Mouse (Mus musculus) G1E-ER4 (cell line): ENCODE results near the gene Tmem179. TPM values are rescaled to one million over a fixed set of nuclear protein-coding genes. Genes with fewer than 3 reads are reported as not detected.

Experiments
- GATA1 ChIP-seq: IDR thresholded peaks from one replicate; pipeline ENCODE4 v1.8.0; 2012; ENCODE audit warnings: low read length, inconsistent platforms
- polyA plus RNA-seq: library from polyadenylated mRNA; stranded (reverse); fragments of >175 nt; gene quantifications from 2 replicates; pipeline ENCODE4 v1.2.3, GENCODE M21; 2012

Tmem179 gene
- polyA plus RNA-seq, 1 experiment, result not detected

- no peak for TF ChIP-seq GATA1
Measured at GRCm38 (mm10) chr12:112542920-112543300, 26.4 kb upstream of the Tmem179 start.

- no peak for TF ChIP-seq GATA1
Measured at GRCm38 (mm10) chr12:112542257-112542919, 25.8 kb upstream of the Tmem179 start.

GRCm38 (mm10) chr12:112541483-112542091 is 25.0 kb upstream of the Tmem179 start:
- no peak for TF ChIP-seq GATA1

- TF ChIP-seq GATA1, result no peak
Measured at GRCm38 (mm10) chr12:112540321-112540720, 23.8 kb upstream of the Tmem179 start.

- TF ChIP-seq GATA1, result no peak
Measured at GRCm38 (mm10) chr12:112539466-112539965, 23.0 kb upstream of the Tmem179 start.

GRCm38 (mm10) chr12:112538356-112538755 is 21.8 kb upstream of the Tmem179 start:
- TF ChIP-seq GATA1, result no peak

- TF ChIP-seq GATA1, result no peak
Measured at GRCm38 (mm10) chr12:112537233-112537632, 20.7 kb upstream of the Tmem179 start.

- TF ChIP-seq GATA1, result no peak
Measured at GRCm38 (mm10) chr12:112533758-112534157, 17.2 kb upstream of the Tmem179 start.

GRCm38 (mm10) chr12:112518105-112518504 is 1.6 kb upstream of the Tmem179 start:
- no peak for TF ChIP-seq GATA1

- TF ChIP-seq GATA1, result no peak
Measured at GRCm38 (mm10) chr12:112514897-112515296, 1.6 kb downstream of the Tmem179 start.

GRCm38 (mm10) chr12:112510733-112511372 is 5.7 kb downstream of the Tmem179 start:
- no peak for TF ChIP-seq GATA1

GRCm38 (mm10) chr12:112510365-112510732 is 6.2 kb downstream of the Tmem179 start:
- no peak for TF ChIP-seq GATA1

GRCm38 (mm10) chr12:112507984-112508383 is 8.6 kb downstream of the Tmem179 start:
- TF ChIP-seq GATA1, result no peak

GRCm38 (mm10) chr12:112507264-112507663 is 9.3 kb downstream of the Tmem179 start:
- no peak for TF ChIP-seq GATA1

- no peak for TF ChIP-seq GATA1
Measured at GRCm38 (mm10) chr12:112506267-112506666, 10.3 kb downstream of the Tmem179 start.

GRCm38 (mm10) chr12:112503003-112503771 is 13.4 kb downstream of the Tmem179 start:
- TF ChIP-seq GATA1, result no peak

GRCm38 (mm10) chr12:112498683-112499082 is 17.9 kb downstream of the Tmem179 start:
- TF ChIP-seq GATA1, result no peak
